Mouse (Mus musculus): ENCODE data around the gene Mecr. TPM values are rescaled to one million over a fixed set of nuclear protein-coding genes. Genes with fewer than 3 reads are reported as not detected.
A peak's percentile ranks its signal among the peaks of the same experiment; 100 is the strongest.

Mecr gene
- polyA plus RNA-seq, 1 experiment from 2014 or later = 44.6 TPM

DNA sequence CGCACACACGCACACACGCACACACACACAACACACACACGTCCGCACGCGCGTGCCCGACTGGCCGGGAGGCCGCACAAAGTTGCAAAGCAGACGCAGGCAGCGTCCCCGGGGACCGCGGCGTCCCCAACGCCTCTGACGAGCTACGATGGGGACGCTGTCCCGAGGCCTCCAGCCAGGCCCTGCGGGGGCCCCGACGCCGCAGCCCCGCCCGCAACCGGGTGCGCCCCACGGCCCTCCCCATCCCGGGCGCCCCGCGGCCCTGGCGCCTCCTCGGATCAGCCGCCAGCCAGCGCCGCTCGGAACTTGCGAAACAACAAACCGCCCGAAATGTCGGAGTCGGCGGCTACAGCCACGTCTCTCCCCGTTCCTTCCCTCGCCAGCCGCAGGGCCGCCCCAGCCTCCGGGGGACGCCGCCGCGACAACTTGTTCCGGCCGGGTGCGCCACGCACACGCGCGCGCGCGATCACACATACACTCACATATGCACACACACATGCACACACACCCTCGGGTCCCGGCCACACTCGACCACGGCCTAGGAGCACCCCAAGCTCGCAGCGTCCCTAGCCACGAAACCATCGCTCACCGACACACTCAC, 6.3 kb upstream of the Mecr start:
- no peak for ATAC-seq (ENCODE audit: insufficient number of reproducible peaks, low FRiP score, low TSS enrichment, low read depth)
- Histone ChIP-seq H3K4me2 (peak overlapping the region; percentile 99), H3K27me3 (peaks cover 41% of the 10 kb centered on the region), H3K9me3 (no peaks in the 10 kb centered on the region), H3K4me1 (peaks cover 38% of the 10 kb centered on the region), H3K27ac (no peak overlapping the region), H3K4me3 (peak overlapping the region; percentile 68), H3K9ac (peak overlapping the region; percentile 63), H3K36me3 (no peaks in the 10 kb centered on the region)
- WGBS = under 1% methylated on average over 74 of the region's 76 CpGs

DNA sequence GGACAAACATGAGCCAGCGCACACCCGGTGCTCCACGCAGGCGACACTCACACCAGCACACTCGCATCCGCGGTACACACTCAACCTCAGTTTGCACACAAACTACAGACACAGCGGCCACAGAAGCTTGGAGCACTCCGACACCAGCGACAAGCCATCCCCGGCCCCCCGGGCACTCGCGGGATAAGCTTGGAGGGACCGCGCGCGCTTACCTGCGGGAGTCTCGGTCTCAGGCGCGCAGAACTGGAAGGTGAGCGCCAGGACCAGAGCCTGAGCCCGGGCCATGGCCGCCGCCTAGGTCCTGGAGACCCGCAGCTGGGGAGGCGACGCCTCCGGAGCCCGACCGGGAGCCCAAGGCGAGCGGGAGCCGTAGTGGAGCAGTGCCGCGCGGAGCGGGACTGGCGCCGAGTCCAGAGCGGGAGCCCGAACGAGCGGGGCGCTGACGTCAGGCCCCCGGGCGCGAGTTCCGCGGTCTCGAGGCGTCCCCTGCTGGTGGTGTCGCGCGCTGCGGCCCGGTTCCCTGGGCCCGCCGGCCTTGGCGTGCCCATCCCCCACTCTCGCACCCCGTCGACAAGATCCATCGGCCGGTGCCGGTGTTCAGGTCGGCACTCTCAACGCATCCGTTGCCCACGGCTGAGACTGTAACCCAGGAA, 5.3 kb upstream of the Mecr start, which contains the start of gene Ptpru:
Gene Ptpru, minus strand, starts transcription at position 417 of the 653 bp plus-strand sequence.
- Histone ChIP-seq H3K27ac (no peak within 1 kb of the TSS), H3K4me2 (peak within 1 kb of the TSS; percentile 99), H3K36me3 (no peaks in the 10 kb centered on the region), H3K27me3 (peaks cover 41% of the 10 kb centered on the region), H3K4me1 (peaks cover 38% of the 10 kb centered on the region), H3K9me3 (no peaks in the 10 kb centered on the region), H3K4me3 (peak within 1 kb of the TSS; percentile 68), H3K9ac (peak within 1 kb of the TSS; percentile 63)
- peak; percentile 62; the same call in 1 of the 2 replicates for ATAC-seq (ENCODE audit: insufficient number of reproducible peaks, low FRiP score, low TSS enrichment, low read depth)
- WGBS = under 1% methylated on average over 64 of the region's 72 CpGs

DNA sequence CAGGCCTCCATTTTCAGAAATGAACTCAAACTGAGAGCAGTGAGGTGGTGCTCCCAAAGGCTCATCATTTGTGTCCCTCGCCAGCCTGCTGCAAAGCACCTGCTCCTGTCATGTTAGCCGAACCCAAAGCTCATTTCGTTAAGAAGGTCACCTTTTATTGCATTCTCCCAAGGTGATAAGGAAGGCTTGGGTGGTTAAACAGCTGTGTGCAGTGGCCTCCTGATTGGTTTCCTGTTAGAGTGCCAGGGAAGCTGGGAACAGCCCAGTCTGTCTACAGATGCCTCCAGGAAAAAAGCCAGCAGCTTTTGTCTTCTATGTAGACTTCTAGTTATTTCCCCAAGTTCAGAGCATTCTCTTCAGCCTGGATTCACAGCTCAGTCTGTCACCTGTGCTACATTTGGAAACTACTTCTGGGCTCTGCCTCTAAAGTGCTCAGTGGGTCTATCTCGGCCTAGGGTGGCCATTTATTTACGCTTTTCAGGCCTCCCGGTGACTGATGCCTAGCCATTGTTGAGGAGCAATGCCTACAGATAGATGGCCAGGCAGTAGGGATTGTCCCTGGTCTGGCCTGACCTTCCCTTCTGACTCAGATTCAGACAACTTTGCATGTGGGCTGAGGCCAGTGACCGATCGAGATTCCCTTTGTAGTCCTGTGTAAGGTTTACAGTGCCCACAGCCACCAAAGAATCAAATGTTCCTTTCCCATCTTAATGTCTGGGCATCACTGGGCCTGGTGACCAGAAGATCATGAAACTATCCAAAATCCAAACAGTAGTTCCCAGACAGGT, 2.9 kb downstream of the Mecr start:
- 82% methylated on average over 8 of the region's 8 CpGs for WGBS
- H3K9ac ChIP-seq = no peak overlapping the region
- no peak overlapping the region for H3K27ac ChIP-seq

DNA sequence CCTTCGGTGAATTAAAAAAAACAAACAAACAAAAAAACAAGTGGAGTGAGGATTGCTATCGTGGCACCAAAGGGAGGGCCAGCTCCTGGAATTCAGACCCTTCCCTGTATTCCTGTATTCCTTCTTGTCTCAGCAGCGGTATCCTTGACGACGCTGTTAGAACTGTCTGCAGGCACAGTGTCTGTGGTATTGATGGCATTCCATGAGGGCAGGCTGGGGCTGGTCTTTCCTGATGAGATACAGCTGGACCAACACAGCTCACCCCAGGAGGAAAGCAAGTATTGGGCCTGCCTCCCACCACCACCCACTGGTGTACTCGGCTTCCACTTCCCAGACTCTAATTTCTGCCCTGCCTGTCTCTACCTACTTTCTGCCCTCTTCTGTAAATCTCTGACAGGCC, 4.8 kb downstream of the Mecr start:
- no peak for ATAC-seq (ENCODE audit: insufficient number of reproducible peaks, low FRiP score, low TSS enrichment, low read depth)
- Histone ChIP-seq H3K36me3 (no peaks in the 10 kb centered on the region; the same call in 1 of the 2 replicates), H3K4me1 (peaks cover 23% of the 10 kb centered on the region), H3K4me3 (no peak overlapping the region), H3K9me3 (no peaks in the 10 kb centered on the region), H3K4me2 (no peak overlapping the region), H3K27me3 (no peaks in the 10 kb centered on the region), H3K27ac (0 out of 2 replicates have a peak overlapping the region, but pooled peaks have one; percentile 22), H3K9ac (no peak overlapping the region)
- WGBS = 64% methylated on average over 6 of the region's 6 CpGs

More for the DNA sequence above, 2.9 kb downstream of the Mecr start:
- Histone ChIP-seq H3K27me3 (peaks cover 4% of the 10 kb centered on the region; the same call in 1 of the 2 replicates), H3K4me2 (no peak overlapping the region), H3K4me1 (peaks cover 23% of the 10 kb centered on the region), H3K36me3 (no peaks in the 10 kb centered on the region; the same call in 1 of the 2 replicates), H3K9me3 (no peaks in the 10 kb centered on the region), H3K4me3 (no peak overlapping the region)
- no peak for ATAC-seq (ENCODE audit: insufficient number of reproducible peaks, low FRiP score, low TSS enrichment, low read depth)

DNA sequence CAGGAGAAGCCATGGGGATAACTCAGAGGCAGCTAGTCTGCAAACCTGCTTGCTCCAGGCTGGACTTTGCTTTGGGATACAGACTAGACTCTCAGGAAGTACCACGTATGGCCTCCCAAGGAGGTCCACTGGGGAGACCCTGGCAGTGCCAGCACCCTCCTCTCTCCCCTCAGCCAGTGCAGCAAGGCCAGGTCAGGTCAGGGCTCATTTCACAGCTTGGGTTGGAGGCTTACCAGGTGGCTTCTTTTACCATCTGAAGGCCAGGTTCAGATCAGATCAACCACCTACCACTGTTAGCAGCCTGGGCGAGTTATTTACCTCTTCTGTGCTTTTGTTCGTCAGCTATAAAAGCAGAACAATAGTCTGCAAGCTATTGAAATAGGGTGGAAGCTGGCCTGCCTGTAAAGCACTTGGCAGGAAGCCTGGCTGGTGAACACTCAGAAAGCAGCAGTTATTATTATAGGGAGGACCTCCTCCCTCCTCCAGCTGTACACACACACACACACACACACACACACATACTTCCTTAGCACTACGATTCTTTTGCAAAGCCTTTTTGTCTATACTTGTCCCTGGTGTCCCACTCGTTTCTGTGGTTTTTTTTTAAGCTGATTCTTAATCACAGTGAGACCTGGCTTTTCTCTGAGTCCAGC, 6.8 kb downstream of the Mecr start:
- peak overlapping the region; percentile 30; the same call in 1 of the 2 replicates for H3K27ac ChIP-seq
- no peaks in the 10 kb centered on the region for H3K27me3 ChIP-seq
- ATAC-seq (ENCODE audit: insufficient number of reproducible peaks, low FRiP score, low TSS enrichment, low read depth) = no peak
- no peak overlapping the region for H3K4me3 ChIP-seq
- H3K4me2 ChIP-seq = no peak overlapping the region
- H3K4me1 ChIP-seq = peaks cover 11% of the 10 kb centered on the region
- no peaks in the 10 kb centered on the region; the same call in 1 of the 2 replicates for H3K36me3 ChIP-seq
- 28% methylated on average over 5 of the region's 5 CpGs for WGBS
- no peaks in the 10 kb centered on the region for H3K9me3 ChIP-seq
- no peak overlapping the region for H3K9ac ChIP-seq

DNA sequence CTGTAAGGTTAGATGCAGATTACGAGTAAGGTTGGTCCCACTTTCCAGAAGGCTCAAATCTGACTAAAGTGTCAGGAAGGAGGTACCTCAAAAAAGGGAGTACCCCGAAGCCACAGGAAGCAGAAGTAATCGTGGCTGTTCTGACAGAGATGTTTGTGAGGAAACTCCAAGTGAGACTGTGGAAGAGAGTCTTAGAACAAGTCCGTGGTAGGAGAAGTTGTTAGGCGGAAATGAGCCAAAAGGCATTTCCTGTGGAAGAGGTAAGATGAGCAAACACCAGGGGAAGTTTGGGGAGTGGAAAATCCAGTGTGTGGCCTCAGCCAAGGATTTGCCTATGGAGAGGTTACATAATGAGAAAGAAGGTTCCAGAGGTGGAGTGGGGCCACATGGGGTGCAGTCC, 11.7 kb downstream of the Mecr start:
- Histone ChIP-seq H3K27me3 (no peaks in the 10 kb centered on the region), H3K4me3 (no peak overlapping the region), H3K4me2 (no peak overlapping the region), H3K36me3 (peaks cover 21% of the 10 kb centered on the region), H3K9ac (no peak overlapping the region), H3K9me3 (no peaks in the 10 kb centered on the region), H3K27ac (no peak overlapping the region), H3K4me1 (peaks cover 3% of the 10 kb centered on the region)
- ATAC-seq (ENCODE audit: insufficient number of reproducible peaks, low FRiP score, low TSS enrichment, low read depth) = no peak
- WGBS = 70% methylated on average over 5 of the region's 5 CpGs

DNA sequence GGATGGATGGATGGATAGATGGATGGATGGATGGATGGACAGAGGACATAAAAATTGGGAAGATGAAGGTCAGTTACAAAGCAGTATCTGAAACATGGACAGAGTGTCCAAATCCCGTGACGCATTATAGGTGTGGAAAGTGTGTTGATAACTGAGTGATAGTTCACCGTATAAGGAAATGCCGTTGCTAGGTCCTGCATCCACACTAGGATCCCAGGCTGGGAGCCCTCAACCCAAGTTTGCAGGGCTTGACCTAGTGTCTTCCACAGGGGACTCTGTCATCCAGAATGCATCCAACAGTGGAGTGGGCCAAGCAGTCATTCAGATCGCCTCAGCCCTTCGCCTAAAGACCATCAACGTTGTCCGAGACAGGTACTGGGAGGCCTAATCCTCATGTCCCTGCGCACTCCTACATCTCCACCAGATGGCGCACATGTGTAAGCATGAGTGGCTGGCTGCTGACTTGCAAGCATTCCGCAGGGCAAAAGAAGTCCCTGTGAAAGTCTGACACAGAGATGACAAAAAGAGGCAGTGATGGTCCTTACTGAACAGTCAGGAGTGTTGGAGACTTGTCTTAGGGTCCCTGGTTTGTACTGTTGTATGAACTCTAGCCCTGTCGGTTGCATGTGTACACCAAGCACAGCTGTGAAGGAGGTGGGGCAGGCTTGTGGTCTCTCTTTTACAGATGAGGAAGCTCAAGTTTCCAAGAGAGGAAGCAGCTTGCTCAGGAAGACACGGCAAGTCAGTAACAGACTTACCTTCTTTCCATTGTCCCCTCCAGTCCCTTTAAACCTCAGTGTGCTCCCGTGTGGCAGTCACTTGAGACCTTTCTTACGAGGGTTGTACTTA, 17.4 kb downstream of the Mecr start:
- H3K9ac ChIP-seq = no peak overlapping the region
- peaks cover 2% of the 10 kb centered on the region; the same call in 1 of the 2 replicates for H3K4me1 ChIP-seq
- WGBS = 42% methylated on average over 15 of the region's 15 CpGs
- H3K27ac ChIP-seq = no peak overlapping the region
- 0 out of 2 replicates have a peak, but pooled peaks have one; percentile 15 for ATAC-seq (ENCODE audit: insufficient number of reproducible peaks, low FRiP score, low TSS enrichment, low read depth)
- H3K4me2 ChIP-seq = no peak overlapping the region
- no peaks in the 10 kb centered on the region for H3K27me3 ChIP-seq
- peaks cover 53% of the 10 kb centered on the region for H3K36me3 ChIP-seq
- no peak overlapping the region for H3K4me3 ChIP-seq
- no peaks in the 10 kb centered on the region for H3K9me3 ChIP-seq

DNA sequence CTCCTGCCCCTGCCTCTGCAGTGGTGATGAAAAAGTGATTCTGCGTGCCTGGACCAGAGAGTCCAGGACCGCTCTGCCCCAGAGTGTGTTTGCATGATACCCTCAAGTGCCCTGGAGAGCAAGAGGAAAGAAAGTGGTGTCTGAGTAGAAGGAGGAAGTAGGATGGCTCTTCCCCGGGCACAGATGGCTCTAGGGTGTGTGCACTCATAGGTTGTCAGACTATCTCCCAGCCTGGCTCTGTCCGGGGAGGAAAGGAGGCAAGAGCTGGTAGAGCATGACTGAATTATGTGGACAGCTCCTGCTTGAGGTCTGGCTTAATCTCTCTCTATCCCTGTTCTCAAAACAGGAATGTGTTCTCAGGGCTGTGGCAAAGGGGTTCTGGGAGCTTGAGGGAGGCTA, 18.1 kb downstream of the Mecr start:
- no peak overlapping the region for H3K4me3 ChIP-seq
- peaks cover 53% of the 10 kb centered on the region for H3K36me3 ChIP-seq
- H3K4me1 ChIP-seq = peaks cover 2% of the 10 kb centered on the region; the same call in 1 of the 2 replicates
- no peak overlapping the region for H3K4me2 ChIP-seq
- H3K27me3 ChIP-seq = no peaks in the 10 kb centered on the region
- no peak for ATAC-seq (ENCODE audit: insufficient number of reproducible peaks, low FRiP score, low TSS enrichment, low read depth)
- H3K9ac ChIP-seq = no peak overlapping the region
- H3K27ac ChIP-seq = no peak overlapping the region
- H3K9me3 ChIP-seq = no peaks in the 10 kb centered on the region
- 82% methylated on average over 4 of the region's 4 CpGs for WGBS

DNA sequence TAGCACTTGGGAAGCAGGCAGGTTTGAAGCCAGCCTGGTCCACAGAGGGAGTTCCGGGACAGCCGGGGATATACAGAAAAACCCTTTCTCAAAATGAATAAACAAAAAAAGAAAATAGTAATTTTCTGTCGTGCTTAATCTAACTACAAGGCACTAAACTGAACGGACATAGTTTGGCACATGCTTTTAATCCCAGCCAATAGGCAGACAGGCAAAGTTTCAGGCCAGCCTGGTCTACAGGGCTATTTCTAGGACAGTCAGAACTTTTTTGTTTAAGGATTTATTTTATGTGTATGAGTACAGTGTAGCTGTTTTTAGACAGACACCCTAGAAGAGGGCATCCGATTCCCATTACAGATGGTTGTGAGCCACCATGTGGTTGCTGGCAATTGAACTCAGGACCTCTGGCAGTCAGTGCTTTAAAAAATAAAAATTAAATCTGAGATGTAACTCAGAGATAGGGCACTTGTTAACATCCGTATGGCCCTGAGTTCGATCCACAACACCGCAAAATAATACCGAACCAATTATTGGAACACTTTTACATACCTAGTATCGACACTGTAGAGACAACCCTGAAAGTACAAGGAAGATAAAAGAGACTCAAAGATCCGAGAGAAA, 29.5 kb downstream of the Mecr start:
- Histone ChIP-seq H3K27ac (peak overlapping the region; percentile 91), H3K27me3 (no peaks in the 10 kb centered on the region), H3K9me3 (no peaks in the 10 kb centered on the region), H3K4me2 (peak overlapping the region; percentile 48), H3K4me1 (peaks cover 28% of the 10 kb centered on the region), H3K4me3 (peak overlapping the region; percentile 98), H3K9ac (peak overlapping the region; percentile 66), H3K36me3 (peaks cover 6% of the 10 kb centered on the region)
- 9% methylated on average over 11 of the region's 11 CpGs for WGBS
- no peak for ATAC-seq (ENCODE audit: insufficient number of reproducible peaks, low FRiP score, low TSS enrichment, low read depth)

DNA sequence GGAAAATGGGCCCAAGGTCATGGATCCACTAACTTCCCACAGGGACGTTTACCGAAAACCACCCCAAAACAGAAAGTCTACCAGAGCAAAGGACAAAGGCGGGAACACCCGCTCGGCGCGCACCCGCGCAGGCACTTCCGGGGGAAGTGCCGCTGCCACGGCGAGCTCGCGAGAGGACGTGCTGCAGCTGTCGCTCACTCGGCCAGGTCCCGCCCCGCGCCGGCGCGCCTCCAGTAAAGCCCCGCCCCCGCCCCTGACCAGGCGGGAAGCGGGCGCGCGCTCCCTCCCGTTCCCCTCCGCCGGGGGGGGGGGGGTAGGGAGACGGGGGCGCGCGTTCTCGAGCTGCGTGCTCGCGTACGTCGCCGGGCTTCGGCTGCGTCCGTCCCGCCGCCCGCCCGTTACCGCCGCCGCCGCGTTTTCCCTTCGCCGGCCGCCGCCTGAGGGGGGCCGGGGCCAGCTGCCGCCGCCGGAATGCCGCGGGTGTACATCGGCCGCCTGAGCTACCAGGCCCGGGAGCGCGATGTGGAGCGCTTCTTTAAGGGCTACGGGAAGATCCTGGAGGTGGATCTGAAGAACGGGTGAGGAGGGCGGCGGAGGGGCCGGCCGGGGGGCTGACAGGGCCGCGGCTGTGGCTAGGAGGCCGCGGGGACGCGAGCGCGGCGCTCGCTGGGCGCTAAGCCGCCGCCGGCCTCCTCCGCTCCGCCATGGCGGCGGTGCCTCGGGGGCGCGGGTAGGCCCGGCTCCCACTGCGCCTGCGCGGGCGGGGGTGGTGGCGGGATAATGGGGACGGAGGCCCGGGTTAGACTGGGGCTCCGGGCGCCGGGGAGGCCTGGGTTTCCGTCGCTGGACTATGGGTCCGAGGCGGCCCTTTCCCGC, 30.3 kb downstream of the Mecr start, which contains the start of gene Srsf4:
Gene Srsf4, plus strand, starts transcription at position 325 of the 876 bp plus-strand sequence.
- H3K36me3 ChIP-seq = peaks cover under 1% of the 10 kb centered on the region; the same call in 1 of the 2 replicates

More for the DNA sequence above, 30.3 kb downstream of the Mecr start, which contains the start of gene Srsf4:
- Histone ChIP-seq H3K27ac (peak within 1 kb of the TSS; percentile 99), H3K9me3 (no peaks in the 10 kb centered on the region), H3K4me3 (peak within 1 kb of the TSS; percentile 98), H3K27me3 (no peaks in the 10 kb centered on the region), H3K4me1 (peaks cover 34% of the 10 kb centered on the region), H3K4me2 (peak within 1 kb of the TSS; percentile 72), H3K9ac (peak within 1 kb of the TSS; percentile 100)
- under 1% methylated on average over 92 of the region's 116 CpGs for WGBS
- peak; percentile 93 for ATAC-seq (ENCODE audit: insufficient number of reproducible peaks, low FRiP score, low TSS enrichment, low read depth)
